Mouse (Mus musculus) layer of hippocampus, adult 6 months (tissue): Measurements from ENCODE around the gene Vmn1r48. TPM values are rescaled to one million over a fixed set of nuclear protein-coding genes. Genes with fewer than 3 reads are reported as not detected.

Experiments
- long read RNA-seq, 2 experiments: library from polyadenylated mRNA; unstranded; transcript quantifications; one replicate each; pipeline ENCODE4 v2.0.0; 2019 to 2020
- polyA plus RNA-seq: library from polyadenylated mRNA; unstranded; fragments of <200 nt; fragmentation: Nextera tagmentation; gene quantifications from 2 replicates; pipeline ENCODE4 v1.2.3, GENCODE M21; 2021

Vmn1r48 gene
- not detected in 2 replicates for polyA plus RNA-seq
- long read RNA-seq, experiment 1 = 0 reads
- long read RNA-seq, experiment 2 = 0 reads

DNA sequence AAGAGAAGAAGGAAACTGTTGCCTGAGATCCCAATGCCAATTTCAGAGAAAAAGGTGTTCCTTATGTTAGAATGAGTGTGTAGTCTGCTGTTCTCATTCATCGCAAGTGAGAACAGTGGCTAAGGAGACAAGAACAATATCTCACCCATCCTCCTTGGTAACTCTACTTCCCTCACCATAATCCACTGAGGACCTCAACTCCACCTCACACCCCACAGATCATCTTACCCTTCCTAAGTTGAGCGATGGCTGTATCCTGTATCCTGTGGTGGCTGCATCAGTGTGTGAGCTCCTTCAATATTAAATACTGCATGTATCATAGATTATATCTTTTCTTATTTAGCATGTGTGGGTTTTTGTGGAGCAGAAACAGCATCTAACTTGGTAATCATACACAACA lies at the start of gene Vmn1r48:
TSS of gene Vmn1r48 (minus strand) at position 101 of the 400 bp plus-strand sequence.

DNA sequence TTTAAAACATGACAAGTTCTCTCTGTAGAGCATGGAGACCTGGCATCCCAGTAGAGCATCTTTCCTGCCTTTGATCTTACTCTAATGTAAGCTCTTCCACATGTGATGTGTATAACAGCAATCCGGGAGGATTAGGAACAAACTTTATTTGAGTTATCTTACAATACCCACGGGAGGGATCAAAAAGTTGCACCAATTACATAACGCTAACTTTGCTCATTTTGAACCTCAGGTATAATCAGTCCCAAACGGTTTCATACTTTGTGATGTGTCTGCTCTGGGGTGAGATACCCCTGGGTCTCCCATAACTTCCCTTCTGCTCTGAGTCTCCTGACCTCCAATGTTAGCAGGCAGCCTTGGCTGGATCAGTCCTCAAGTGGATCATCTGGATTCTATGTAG lies 41.8 kb upstream of the Vmn1r48 start, which contains the start of gene Vmn1r49:
TSS of gene Vmn1r49 (minus strand) at position 101 of the 400 bp plus-strand sequence.

DNA sequence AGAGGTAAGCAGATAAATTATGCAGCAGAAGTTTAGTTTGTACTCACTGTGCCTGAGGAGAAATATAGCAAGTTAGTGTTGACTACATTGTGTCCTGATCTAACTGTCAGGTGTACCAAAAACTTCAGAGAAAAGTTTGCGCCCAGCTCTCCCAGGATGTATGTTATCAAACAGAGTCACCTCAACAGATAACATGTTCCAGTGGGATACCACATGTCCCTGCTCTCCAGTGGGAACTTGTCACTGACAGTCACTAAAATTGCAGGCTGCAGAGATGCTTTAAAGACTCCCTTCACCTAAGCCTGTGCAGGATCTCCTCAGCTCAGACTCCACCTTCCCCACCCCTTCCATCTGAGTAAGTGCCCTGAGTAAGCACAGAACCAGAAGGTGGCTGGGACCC lies 20.8 kb downstream of the Vmn1r48 start, which contains the start of gene Vmn1r47:
TSS of gene Vmn1r47 (plus strand) at position 301 of the 400 bp plus-strand sequence.

Other genes starting within 250 kb of the Vmn1r48 start
- gene Vmn1r42, start 160.4 kb downstream of the Vmn1r48 start, polyA plus RNA-seq = not detected in 2 replicates
- not detected in 2 replicates for gene Vmn1r43, start 160.4 kb downstream of the Vmn1r48 start, polyA plus RNA-seq
- not detected in 2 replicates for gene Vmn1r44, start 153.2 kb downstream of the Vmn1r48 start, polyA plus RNA-seq
- not detected in 2 replicates for gene Vmn1r45, start 96.2 kb downstream of the Vmn1r48 start, polyA plus RNA-seq
- not detected in 2 replicates for gene Vmn1r46, start 67.5 kb downstream of the Vmn1r48 start, polyA plus RNA-seq
- gene Vmn1r47, start 20.7 kb downstream of the Vmn1r48 start, polyA plus RNA-seq = not detected in 2 replicates
- gene Vmn1r49, start 41.7 kb upstream of the Vmn1r48 start, polyA plus RNA-seq = not detected in 2 replicates
- gene Vmn1r50, start 64.6 kb upstream of the Vmn1r48 start, polyA plus RNA-seq = not detected in 2 replicates
- not detected in 2 replicates for gene Vmn1r51, start 85.8 kb upstream of the Vmn1r48 start, polyA plus RNA-seq
- not detected in 2 replicates for gene Vmn1r52, start 138.0 kb upstream of the Vmn1r48 start, polyA plus RNA-seq
- not detected in 2 replicates for gene V1ra8, start 166.0 kb upstream of the Vmn1r48 start, polyA plus RNA-seq
- gene Vmn1r53, start 187.6 kb upstream of the Vmn1r48 start, polyA plus RNA-seq = not detected in 2 replicates
- not detected in 2 replicates for gene Vmn1r54, start 209.5 kb upstream of the Vmn1r48 start, polyA plus RNA-seq